Mouse (Mus musculus): Measurements from ENCODE around the gene Aqp7. TPM values are rescaled to one million over a fixed set of nuclear protein-coding genes. Genes with fewer than 3 reads are reported as not detected.
A peak's percentile ranks its signal among the peaks of the same experiment; 100 is the strongest.

Aqp7 gene
- polyA plus RNA-seq (2015; fragmentation: Nextera tagmentation; extraction: Ambion mirVana), result not detected in 2 replicates

- Histone ChIP-seq H3K4me1 (peaks cover 26% of the 10 kb centered on the region), H3K9me3 (no peaks in the 10 kb centered on the region), H3K4me3 (no peak within 1 kb of the TSS), H3K4me2 (no peak within 1 kb of the TSS), H3K9ac (peak within 1 kb of the TSS; percentile 44), H3K36me3 (no peaks in the 10 kb centered on the region), H3K27ac (replicated peaks) (no peak within 1 kb of the TSS), H3K27me3 (replicated peaks) (no peaks in the 10 kb centered on the region; the same call in 1 of the 2 replicates)
- WGBS, result 33% methylated on average over 9 of the region's 9 CpGs
- no peak for ATAC-seq (ENCODE audit: extremely low read depth, insufficient number of reproducible peaks, low FRiP score, low TSS enrichment)
Observed at GRCm38 (mm10) chr4:41047524-41048271, at the start of gene Aqp7. Gene Aqp7 (minus strand): TSS chr4:41048139.

DNA sequence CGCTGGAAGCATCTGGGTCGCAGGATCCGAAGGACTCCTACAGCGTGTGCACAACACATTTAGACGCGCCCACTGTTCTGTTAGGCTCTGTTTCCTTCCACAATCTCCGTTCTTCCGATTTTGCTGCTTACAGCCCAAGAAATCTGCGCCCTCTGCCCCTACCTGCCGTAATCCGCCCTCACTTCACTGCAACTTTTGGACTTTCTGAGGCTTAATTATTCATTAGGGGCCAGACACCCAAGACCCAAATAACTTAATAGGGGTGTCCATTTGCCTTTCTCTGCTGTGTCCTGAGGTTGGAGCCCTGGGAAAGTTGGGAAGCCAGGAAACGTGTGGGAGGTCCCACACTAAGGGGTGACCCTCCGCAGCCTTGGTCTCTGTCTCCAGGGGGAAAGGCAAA, 49.4 kb upstream of the Aqp7 start:
- Histone ChIP-seq H3K36me3 (no peaks in the 10 kb centered on the region), H3K4me3 (peak overlapping the region; percentile 54), H3K4me1 (peaks cover 49% of the 10 kb centered on the region), H3K9ac (peak overlapping the region; percentile 76; the same call in 1 of the 2 replicates), H3K27ac (replicated peaks) (no peak overlapping the region), H3K9me3 (no peaks in the 10 kb centered on the region), H3K27me3 (replicated peaks) (peaks cover 37% of the 10 kb centered on the region), H3K4me2 (peak overlapping the region; percentile 89)
- 64% methylated on average over 13 of the region's 13 CpGs for WGBS
- no peak for ATAC-seq (ENCODE audit: extremely low read depth, insufficient number of reproducible peaks, low FRiP score, low TSS enrichment)

DNA sequence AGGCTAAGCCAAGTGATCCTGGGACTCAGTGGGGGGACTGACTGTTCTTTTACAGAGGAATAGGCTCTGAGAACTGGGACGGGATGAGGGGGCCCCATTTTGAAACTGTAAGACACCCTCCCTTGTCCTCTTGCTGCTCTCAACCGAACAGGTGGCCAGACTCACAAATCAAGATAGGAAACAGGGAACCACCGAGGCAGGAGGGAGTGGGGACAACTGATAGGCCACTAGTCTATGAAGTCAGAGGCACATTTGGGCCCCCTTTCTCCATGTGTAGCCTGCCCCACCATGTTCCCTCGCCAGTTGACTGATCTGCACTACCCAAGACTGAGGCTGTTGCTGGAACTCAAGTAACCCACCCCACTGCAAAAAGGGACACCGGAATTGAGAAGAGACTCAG, 48.9 kb upstream of the Aqp7 start:
- Histone ChIP-seq H3K9me3 (no peaks in the 10 kb centered on the region), H3K27ac (replicated peaks) (no peak overlapping the region), H3K4me1 (peaks cover 49% of the 10 kb centered on the region), H3K27me3 (replicated peaks) (peaks cover 38% of the 10 kb centered on the region), H3K9ac (peak overlapping the region; percentile 8; the same call in 1 of the 2 replicates), H3K4me2 (peak overlapping the region; percentile 89), H3K4me3 (peak overlapping the region; percentile 54; the same call in 1 of the 2 replicates), H3K36me3 (no peaks in the 10 kb centered on the region)
- WGBS, result 64% methylated on average over 5 of the region's 5 CpGs
- no peak for ATAC-seq (ENCODE audit: extremely low read depth, insufficient number of reproducible peaks, low FRiP score, low TSS enrichment)

GRCm38 (mm10) chr4:41096169-41096568, 48.2 kb upstream of the Aqp7 start:
- Histone ChIP-seq H3K4me3 (no peak overlapping the region), H3K36me3 (no peaks in the 10 kb centered on the region), H3K9ac (0 out of 2 replicates have a peak overlapping the region, but pooled peaks have one; percentile 8), H3K9me3 (no peaks in the 10 kb centered on the region), H3K27ac (replicated peaks) (no peak overlapping the region), H3K27me3 (replicated peaks) (peaks cover 41% of the 10 kb centered on the region), H3K4me2 (peak overlapping the region; percentile 89), H3K4me1 (peaks cover 49% of the 10 kb centered on the region)
- 37% methylated on average over 8 of the region's 8 CpGs for WGBS
- ATAC-seq (ENCODE audit: extremely low read depth, insufficient number of reproducible peaks, low FRiP score, low TSS enrichment), result no peak

GRCm38 (mm10) chr4:41094361-41094760, 46.4 kb upstream of the Aqp7 start:
- Histone ChIP-seq H3K4me3 (no peak overlapping the region), H3K4me2 (peak overlapping the region; percentile 26), H3K27me3 (replicated peaks) (peaks cover 29% of the 10 kb centered on the region), H3K36me3 (no peaks in the 10 kb centered on the region), H3K9me3 (no peaks in the 10 kb centered on the region), H3K27ac (replicated peaks) (peak overlapping the region; percentile 37; the same call in 1 of the 2 replicates), H3K4me1 (peaks cover 53% of the 10 kb centered on the region), H3K9ac (no peak overlapping the region)
- 45% methylated on average over 9 of the region's 9 CpGs for WGBS
- peak; percentile 29; the same call in 1 of the 2 replicates for ATAC-seq (ENCODE audit: extremely low read depth, insufficient number of reproducible peaks, low FRiP score, low TSS enrichment)

DNA sequence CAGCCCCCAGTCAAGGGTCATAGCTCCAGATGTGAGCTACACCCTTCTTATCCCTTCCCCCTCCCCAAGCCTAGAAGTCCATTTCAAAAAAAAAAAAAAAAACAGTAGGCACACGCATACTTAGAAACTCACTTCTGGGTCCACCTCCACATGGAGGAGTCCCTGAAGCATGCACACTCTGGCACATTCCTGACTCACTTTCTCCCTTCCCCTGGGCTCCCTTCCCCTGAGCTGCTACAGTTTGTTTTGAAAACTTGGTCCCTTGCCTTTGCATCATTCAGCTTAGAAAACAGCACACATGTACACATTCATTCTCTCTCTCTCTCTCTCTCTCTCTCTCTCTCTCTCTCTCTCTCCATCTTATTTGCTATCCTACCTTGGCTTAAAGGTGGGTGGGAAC, 45.0 kb upstream of the Aqp7 start:
- no peak for ATAC-seq (ENCODE audit: extremely low read depth, insufficient number of reproducible peaks, low FRiP score, low TSS enrichment)
- H3K27me3 ChIP-seq (replicated peaks), result peaks cover 23% of the 10 kb centered on the region
- H3K4me1 ChIP-seq, result peaks cover 46% of the 10 kb centered on the region
- no peak overlapping the region for H3K4me2 ChIP-seq
- H3K27ac ChIP-seq (replicated peaks), result no peak overlapping the region
- 50% methylated on average over 1 of the region's 1 CpGs for WGBS
- H3K9me3 ChIP-seq, result no peaks in the 10 kb centered on the region
- no peaks in the 10 kb centered on the region for H3K36me3 ChIP-seq
- H3K9ac ChIP-seq, result no peak overlapping the region
- H3K4me3 ChIP-seq, result no peak overlapping the region

DNA sequence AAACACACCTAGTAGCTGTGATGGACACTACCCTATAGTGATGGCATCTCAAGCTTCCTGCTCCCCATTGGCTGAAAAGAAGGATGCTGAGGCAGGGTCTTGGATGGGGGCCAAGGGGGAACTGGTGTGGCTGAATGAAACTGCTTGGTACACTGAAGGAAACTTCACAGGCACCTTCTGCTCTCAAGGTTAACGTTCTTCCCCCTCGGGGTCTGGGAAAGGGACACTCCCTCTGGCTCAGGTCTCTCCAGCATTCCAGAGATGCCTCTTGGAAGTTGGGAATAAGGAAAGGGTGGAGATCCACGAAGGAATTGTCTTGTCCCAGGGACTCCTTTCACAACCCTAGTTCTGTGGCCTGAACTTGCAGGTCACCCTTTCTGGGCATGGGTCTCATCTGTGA, 43.5 kb upstream of the Aqp7 start:
- peaks cover 42% of the 10 kb centered on the region for H3K4me1 ChIP-seq
- H3K4me3 ChIP-seq, result no peak overlapping the region
- H3K9me3 ChIP-seq, result no peaks in the 10 kb centered on the region
- H3K27me3 ChIP-seq (replicated peaks), result peaks cover 9% of the 10 kb centered on the region; the same call in 1 of the 2 replicates
- no peak overlapping the region for H3K9ac ChIP-seq
- no peak overlapping the region for H3K27ac ChIP-seq (replicated peaks)
- ATAC-seq (ENCODE audit: extremely low read depth, insufficient number of reproducible peaks, low FRiP score, low TSS enrichment), result no peak
- no peaks in the 10 kb centered on the region for H3K36me3 ChIP-seq
- WGBS, result 33% methylated on average over 3 of the region's 3 CpGs
- H3K4me2 ChIP-seq, result no peak overlapping the region

DNA sequence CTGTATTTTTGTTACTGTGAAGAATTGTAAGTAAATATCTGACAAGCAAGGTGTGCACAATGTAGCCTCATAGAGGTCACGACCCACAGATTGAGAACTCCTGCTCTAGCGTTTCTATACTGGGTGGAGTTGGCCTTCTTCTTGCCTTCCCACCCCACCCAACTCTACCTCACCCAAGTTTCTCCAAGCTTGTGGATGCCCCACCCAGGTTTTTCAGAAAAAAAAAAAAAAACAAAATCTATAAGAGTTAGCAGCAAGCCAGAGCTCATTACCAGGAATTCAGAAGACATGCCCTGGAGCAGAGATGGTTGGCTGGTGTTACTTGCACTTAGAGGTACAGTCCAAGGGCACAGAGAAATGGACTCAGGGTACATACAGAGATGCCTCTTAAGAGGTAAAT, 41.8 kb upstream of the Aqp7 start:
- Histone ChIP-seq H3K9me3 (no peaks in the 10 kb centered on the region), H3K27ac (replicated peaks) (no peak overlapping the region), H3K27me3 (replicated peaks) (peaks cover 9% of the 10 kb centered on the region; the same call in 1 of the 2 replicates), H3K4me1 (peaks cover 26% of the 10 kb centered on the region), H3K4me2 (no peak overlapping the region), H3K9ac (no peak overlapping the region), H3K36me3 (no peaks in the 10 kb centered on the region), H3K4me3 (no peak overlapping the region)
- no peak for ATAC-seq (ENCODE audit: extremely low read depth, insufficient number of reproducible peaks, low FRiP score, low TSS enrichment)
- 60% methylated on average over 2 of the region's 2 CpGs for WGBS

GRCm38 (mm10) chr4:41089189-41089588, 41.2 kb upstream of the Aqp7 start:
- WGBS, result 78% methylated on average over 4 of the region's 4 CpGs

DNA sequence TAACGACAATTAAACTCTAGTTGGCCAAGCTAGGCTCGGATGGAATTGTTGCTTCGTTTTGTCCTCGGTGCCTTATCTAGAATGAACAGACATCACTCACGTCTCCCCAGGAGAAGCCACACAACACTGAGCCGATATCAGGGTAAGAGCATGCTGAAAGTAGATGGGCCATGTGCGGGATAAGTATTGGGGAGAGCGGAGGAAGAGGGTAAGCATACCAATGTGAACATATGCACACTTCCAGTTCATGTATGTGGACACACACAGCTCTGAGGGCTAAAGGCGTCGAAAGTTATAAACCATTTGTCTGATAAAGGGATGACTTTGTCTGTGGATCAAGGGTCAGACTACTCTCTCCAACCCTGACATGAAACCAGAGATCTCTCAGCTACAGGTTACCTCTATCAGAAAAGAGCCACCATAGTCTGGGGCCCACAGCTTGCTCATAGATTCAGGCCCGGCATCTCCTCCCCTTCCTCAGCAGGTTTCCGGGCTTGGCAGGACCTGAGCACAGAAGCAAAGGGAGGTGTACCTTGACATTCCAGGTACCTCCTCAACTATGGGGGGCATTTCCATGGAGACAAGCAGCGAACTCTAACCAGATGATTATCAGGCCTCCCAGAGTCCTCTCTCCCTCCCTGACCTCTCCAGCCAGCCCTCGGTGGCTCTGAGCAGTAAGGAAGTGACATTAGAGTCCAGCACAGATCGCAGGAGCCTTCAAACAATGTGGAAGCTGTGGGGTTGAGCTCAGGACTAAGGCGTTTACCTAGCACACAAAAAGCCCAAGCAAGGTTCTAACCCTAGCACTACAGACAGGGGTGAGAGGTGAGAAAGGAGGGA, 39.7 kb upstream of the Aqp7 start:
- Histone ChIP-seq H3K27ac (replicated peaks) (no peak overlapping the region), H3K27me3 (replicated peaks) (peaks cover 16% of the 10 kb centered on the region; the same call in 1 of the 2 replicates), H3K9me3 (no peaks in the 10 kb centered on the region), H3K4me2 (peak overlapping the region; percentile 9; the same call in 1 of the 2 replicates), H3K4me3 (no peak overlapping the region), H3K9ac (no peak overlapping the region), H3K4me1 (peaks cover 19% of the 10 kb centered on the region), H3K36me3 (no peaks in the 10 kb centered on the region)
- 66% methylated on average over 16 of the region's 16 CpGs for WGBS
- no peak for ATAC-seq (ENCODE audit: extremely low read depth, insufficient number of reproducible peaks, low FRiP score, low TSS enrichment)

More at GRCm38 (mm10) chr4:41089189-41089588, 41.2 kb upstream of the Aqp7 start:
- no peaks in the 10 kb centered on the region for H3K36me3 ChIP-seq
- no peak overlapping the region for H3K4me2 ChIP-seq
- H3K9me3 ChIP-seq, result no peaks in the 10 kb centered on the region
- no peak overlapping the region for H3K4me3 ChIP-seq
- H3K9ac ChIP-seq, result no peak overlapping the region
- peaks cover 21% of the 10 kb centered on the region for H3K4me1 ChIP-seq
- peaks cover 9% of the 10 kb centered on the region; the same call in 1 of the 2 replicates for H3K27me3 ChIP-seq (replicated peaks)
- no peak overlapping the region for H3K27ac ChIP-seq (replicated peaks)
- ATAC-seq (ENCODE audit: extremely low read depth, insufficient number of reproducible peaks, low FRiP score, low TSS enrichment), result no peak

- no peak overlapping the region for H3K4me3 ChIP-seq
- no peaks in the 10 kb centered on the region for H3K9me3 ChIP-seq
- peaks cover 19% of the 10 kb centered on the region for H3K4me1 ChIP-seq
- H3K27ac ChIP-seq (replicated peaks), result no peak overlapping the region
- no peaks in the 10 kb centered on the region for H3K36me3 ChIP-seq
- 65% methylated on average over 9 of the region's 9 CpGs for WGBS
- no peak for ATAC-seq (ENCODE audit: extremely low read depth, insufficient number of reproducible peaks, low FRiP score, low TSS enrichment)
- no peak overlapping the region; the same call in 1 of the 2 replicates for H3K4me2 ChIP-seq
- no peak overlapping the region for H3K9ac ChIP-seq
- H3K27me3 ChIP-seq (replicated peaks), result peaks cover 16% of the 10 kb centered on the region; the same call in 1 of the 2 replicates
Observed at GRCm38 (mm10) chr4:41086947-41087346, 39.0 kb upstream of the Aqp7 start.

All from heart, embryonic 13.5 days (tissue).